Mouse (Mus musculus) lung, embryonic 14.5 days (tissue): ENCODE measurements around the gene Rassf8. TPM values are rescaled to one million over a fixed set of nuclear protein-coding genes. Genes with fewer than 3 reads are reported as not detected.

Experiments used
- ATAC-seq: fragments of 200-750 bp; cut with Nextera tagmentation; 2 replicates; pipeline ENCODE4 v1.8.0; 2017; ENCODE audit warnings: mild to moderate bottlenecking, moderate TSS enrichment, moderate library complexity; ENCODE audit not compliant: insufficient read depth
- DNase-seq: peaks from one replicate; pipeline ENCODE4 v3.0.0-alpha.2; 2015
- H3K27ac ChIP-seq: fragments of 300-500 bp; sonication (generic); 2 replicates; pipeline ENCODE4 v1.5.1; 2014; ENCODE audit warnings: low read depth, mild to moderate bottlenecking, moderate library complexity
- H3K27me3 ChIP-seq: fragments of 300-500 bp; sonication (generic); 2 replicates; pipeline ENCODE4 v1.6.1; 2014; ENCODE audit warnings: low read length, control low read depth; ENCODE audit not compliant: insufficient read depth
- H3K36me3 ChIP-seq: fragments of 300-500 bp; sonication (generic); 2 replicates; pipeline ENCODE4 v1.6.1; 2014; ENCODE audit warnings: control low read depth; ENCODE audit not compliant: insufficient read depth
- H3K4me1 ChIP-seq: fragments of 300-500 bp; sonication (generic); 2 replicates; pipeline ENCODE4 v1.6.1; 2014; ENCODE audit warnings: antibody characterized with exemption, control low read depth; ENCODE audit not compliant: insufficient read depth
- H3K4me2 ChIP-seq: fragments of 300-500 bp; sonication (generic); 2 replicates; pipeline ENCODE4 v1.6.1; 2014; ENCODE audit warnings: mild to moderate bottlenecking
- H3K4me3 ChIP-seq: fragments of 300-500 bp; sonication (generic); 2 replicates; pipeline ENCODE4 v1.5.1; 2014; ENCODE audit warnings: low read depth, low read length
- H3K9ac ChIP-seq: fragments of 300-500 bp; sonication (generic); 2 replicates; pipeline ENCODE4 v1.6.1; 2014
- H3K9me3 ChIP-seq: fragments of 300-500 bp; sonication (generic); 2 replicates; pipeline ENCODE4 v1.6.1; 2016; ENCODE audit warnings: low read depth, low read length, control low read depth
- CTCF ChIP-seq: IDR thresholded peaks from 2 replicates; pipeline ENCODE4 v1.5.1; 2016; ENCODE audit warnings: antibody characterized with exemption, low read depth
- WGBS: fragments of 180-500 bp; shearing (Covaris S2); extraction: QIAGEN DNeasy Blood & Tissue Kit; methylation state at CpG from one replicate; pipeline ENCODE4 v1.1.7; 2014; 5-methylcytosine and 5-hydroxymethylcytosine counted together
- polyA plus RNA-seq: library from polyadenylated mRNA; unstranded; fragments of >200 nt; fragmentation: Nextera tagmentation; extraction: Ambion mirVana; gene quantifications from 2 replicates; pipeline ENCODE4 v1.2.1, GENCODE M21; 2014

Gene Rassf8
- polyA plus RNA-seq, 1 experiment from 2014 or later, result 11.7 TPM

DNA sequence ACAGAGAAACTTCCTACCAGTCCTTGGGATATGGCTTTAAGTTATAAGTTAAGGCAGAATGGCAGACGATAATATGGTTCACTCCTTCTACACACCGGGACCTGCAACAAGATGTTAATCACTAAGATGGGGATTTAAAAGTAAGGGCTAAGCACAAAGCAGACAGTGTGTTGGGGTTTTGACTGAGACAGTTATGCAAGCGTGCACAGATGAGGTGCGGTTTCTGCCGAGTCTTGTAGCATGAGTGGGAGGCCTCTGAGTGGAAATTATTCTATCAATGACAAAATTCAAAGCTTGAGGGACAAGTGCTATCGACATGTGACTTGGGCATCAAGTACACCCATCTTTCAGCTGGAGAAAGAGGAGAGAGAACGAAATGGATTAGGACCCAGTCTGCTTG is 106.2 kb downstream of the Rassf8 start:
- Histone ChIP-seq H3K9me3 (no peaks in the 10 kb centered on the region), H3K36me3 (no peaks in the 10 kb centered on the region), H3K27ac (no peak overlapping the region), H3K9ac (no peak overlapping the region), H3K27me3 (no peaks in the 10 kb centered on the region), H3K4me2 (no peak overlapping the region), H3K4me3 (no peak overlapping the region), H3K4me1 (0 out of 2 replicates have a peak, but pooled peaks cover 4% of the 10 kb centered on the region)
- TF ChIP-seq CTCF, result no peak
- 88% methylated on average over 7 of the region's 7 CpGs for WGBS
- ATAC-seq (no peak), DNase-seq (no peak)

- H3K9me3 ChIP-seq, result no peaks in the 10 kb centered on the region
- no peak for TF ChIP-seq CTCF
- WGBS, result 84% methylated on average over 10 of the region's 10 CpGs
- no peak for DNase-seq
- 0 out of 2 replicates have a peak, but pooled peaks cover 4% of the 10 kb centered on the region for H3K4me1 ChIP-seq
- no peak overlapping the region for H3K27ac ChIP-seq
- no peak overlapping the region for H3K9ac ChIP-seq
- no peak overlapping the region for H3K4me2 ChIP-seq
- ATAC-seq, result no peak
- H3K27me3 ChIP-seq, result no peaks in the 10 kb centered on the region
- H3K4me3 ChIP-seq, result no peak overlapping the region
- no peaks in the 10 kb centered on the region for H3K36me3 ChIP-seq
Observed at GRCm38 (mm10) chr6:145853356-145854079, 107.0 kb downstream of the Rassf8 start.

DNA sequence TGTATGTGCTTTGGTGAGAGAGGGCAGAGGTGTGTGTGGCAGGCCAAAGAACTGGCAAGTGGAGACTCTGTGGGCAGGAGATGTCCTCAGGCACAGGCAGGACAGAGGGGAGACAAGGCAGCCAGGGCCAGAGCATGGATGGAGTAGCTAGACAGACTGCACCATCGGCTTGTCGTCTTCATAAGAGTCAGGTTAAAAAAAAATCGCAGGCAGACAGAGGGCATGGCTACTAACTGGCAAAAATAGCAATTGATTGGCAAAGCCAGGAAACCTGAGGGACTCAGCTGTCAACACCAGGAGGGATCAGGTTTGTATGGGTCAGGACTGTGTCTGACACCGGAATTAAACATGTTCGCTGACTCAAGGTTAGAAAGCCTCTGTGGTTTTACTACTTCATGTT is 108.2 kb downstream of the Rassf8 start:
- ATAC-seq (no peak), DNase-seq (no peak)
- Histone ChIP-seq H3K27me3 (no peaks in the 10 kb centered on the region), H3K4me1 (0 out of 2 replicates have a peak, but pooled peaks cover 4% of the 10 kb centered on the region), H3K9me3 (no peaks in the 10 kb centered on the region), H3K36me3 (no peaks in the 10 kb centered on the region), H3K9ac (no peak overlapping the region), H3K4me2 (no peak overlapping the region), H3K27ac (no peak overlapping the region), H3K4me3 (no peak overlapping the region)
- 59% methylated on average over 5 of the region's 5 CpGs for WGBS
- no peak for TF ChIP-seq CTCF

DNA sequence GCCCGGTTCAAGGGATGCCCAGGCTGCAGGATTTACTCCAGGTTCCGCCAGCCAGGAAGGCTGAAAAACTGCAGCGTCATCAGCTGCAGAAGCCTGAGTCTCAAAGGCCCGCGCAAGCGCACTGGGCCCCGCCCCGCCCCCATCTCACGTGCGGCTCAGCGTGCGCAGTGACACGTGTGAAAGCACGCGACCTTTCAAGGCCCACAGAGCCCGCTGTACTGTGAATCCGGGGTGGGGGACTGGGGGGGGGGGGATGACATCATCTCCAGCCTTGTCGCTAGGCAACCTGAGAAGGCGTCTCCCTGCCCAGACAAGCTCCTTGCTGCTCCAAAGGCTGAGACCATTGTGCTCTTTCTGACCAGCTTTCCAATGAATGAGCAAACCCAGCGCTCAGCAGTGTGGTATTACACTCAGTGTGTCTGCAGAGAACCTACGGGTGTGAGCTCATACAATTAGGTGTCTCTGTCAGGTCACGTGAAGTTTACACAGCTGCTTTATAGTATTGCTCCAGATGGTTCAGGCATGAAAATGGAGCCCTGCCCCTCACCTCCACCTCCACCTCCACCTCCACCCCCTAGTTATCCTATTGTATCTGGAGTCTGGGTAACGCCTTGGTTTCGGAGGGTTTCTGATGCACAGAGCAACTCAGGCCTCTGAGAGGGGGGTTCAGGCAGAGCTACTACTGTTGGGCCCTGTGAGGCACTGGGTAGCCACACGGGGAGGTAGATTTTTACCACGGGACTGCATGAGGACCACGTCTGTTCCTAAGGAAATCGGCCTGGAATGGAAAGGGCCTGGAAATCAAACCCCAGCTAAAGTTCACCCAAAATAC is 109.4 kb downstream of the Rassf8 start:
- H3K9me3 ChIP-seq, result no peaks in the 10 kb centered on the region
- no peaks in the 10 kb centered on the region for H3K27me3 ChIP-seq
- no peaks in the 10 kb centered on the region for H3K36me3 ChIP-seq
- 9% methylated on average over 26 of the region's 28 CpGs for WGBS
- H3K27ac ChIP-seq, result peak overlapping the region; percentile 24; the same call in 1 of the 2 replicates
- ATAC-seq (peak; percentile 94), DNase-seq (peak; percentile 95)
- H3K4me1 ChIP-seq, result 0 out of 2 replicates have a peak, but pooled peaks cover 4% of the 10 kb centered on the region
- peak overlapping the region; percentile 4 for H3K9ac ChIP-seq
- peak overlapping the region; percentile 58 for H3K4me2 ChIP-seq
- no peak for TF ChIP-seq CTCF
- H3K4me3 ChIP-seq, result peak overlapping the region; percentile 25

DNA sequence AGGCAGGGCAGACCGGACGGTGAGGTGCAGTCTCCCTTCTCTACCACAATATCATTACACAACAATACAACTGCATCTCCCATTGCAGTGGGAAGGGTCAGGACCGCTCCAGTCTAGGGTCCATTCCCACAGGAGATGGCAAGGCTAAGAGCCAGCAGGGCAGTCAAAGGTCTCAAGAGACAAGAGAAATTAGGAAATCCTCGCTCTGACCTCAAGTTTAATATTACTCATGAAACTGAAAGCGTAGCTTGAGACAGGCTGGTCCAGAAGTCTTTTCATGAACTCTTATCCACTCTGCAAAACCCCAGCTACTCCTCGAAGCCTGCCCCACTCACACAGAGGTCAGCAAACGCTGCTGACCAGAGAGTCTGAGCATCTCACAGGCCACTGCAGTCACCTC is 110.9 kb downstream of the Rassf8 start:
- Histone ChIP-seq H3K4me2 (no peak overlapping the region), H3K4me3 (no peak overlapping the region), H3K9me3 (no peaks in the 10 kb centered on the region), H3K27me3 (peaks cover 11% of the 10 kb centered on the region), H3K27ac (no peak overlapping the region), H3K36me3 (no peaks in the 10 kb centered on the region), H3K4me1 (0 out of 2 replicates have a peak, but pooled peaks cover 4% of the 10 kb centered on the region), H3K9ac (no peak overlapping the region)
- no peak for TF ChIP-seq CTCF
- ATAC-seq (no peak), DNase-seq (no peak)
- 85% methylated on average over 7 of the region's 7 CpGs for WGBS

- no peak overlapping the region for H3K27ac ChIP-seq
- H3K9me3 ChIP-seq, result no peaks in the 10 kb centered on the region
- DNase-seq, result no peak
- H3K4me3 ChIP-seq, result no peak overlapping the region
- WGBS, result 51% methylated on average over 8 of the region's 8 CpGs
- TF ChIP-seq CTCF, result no peak
- peaks cover 21% of the 10 kb centered on the region for H3K27me3 ChIP-seq
- H3K9ac ChIP-seq, result no peak overlapping the region
- peaks cover 8% of the 10 kb centered on the region; the same call in 1 of the 2 replicates for H3K4me1 ChIP-seq
- H3K36me3 ChIP-seq, result no peaks in the 10 kb centered on the region
- ATAC-seq, result no peak
- H3K4me2 ChIP-seq, result no peak overlapping the region
Observed at GRCm38 (mm10) chr6:145858414-145858813, 111.9 kb downstream of the Rassf8 start.

- no peak overlapping the region for H3K27ac ChIP-seq
- no peak overlapping the region for H3K9ac ChIP-seq
- no peaks in the 10 kb centered on the region for H3K36me3 ChIP-seq
- WGBS, result 48% methylated on average over 2 of the region's 2 CpGs
- H3K4me3 ChIP-seq, result no peak overlapping the region
- no peak; the same call in 1 of the 2 replicates for TF ChIP-seq CTCF
- no peak for ATAC-seq
- peak; percentile 23 for DNase-seq
- H3K27me3 ChIP-seq, result peaks cover 40% of the 10 kb centered on the region
- H3K9me3 ChIP-seq, result no peaks in the 10 kb centered on the region
- peaks cover 5% of the 10 kb centered on the region; the same call in 1 of the 2 replicates for H3K4me1 ChIP-seq
- no peak overlapping the region for H3K4me2 ChIP-seq
Observed at GRCm38 (mm10) chr6:145860350-145860749, 113.8 kb downstream of the Rassf8 start.
